Mouse (Mus musculus): ENCODE measurements around the gene Rcsd1.

GRCm38 (mm10) chr1:165691516-165691915 is 18.0 kb downstream of the Rcsd1 start:
- no peak for TF ChIP-seq CTCF (IDR thresholded peaks at IDR 0.05; ENCODE audit: low read depth)
- TF ChIP-seq EP300 (IDR thresholded peaks at IDR 0.05; ENCODE audit: low read depth) = no peak; the same call in 1 of the 2 replicates
